Mouse (Mus musculus): ENCODE data around the gene Jam3.

Jam3 gene

DNA sequence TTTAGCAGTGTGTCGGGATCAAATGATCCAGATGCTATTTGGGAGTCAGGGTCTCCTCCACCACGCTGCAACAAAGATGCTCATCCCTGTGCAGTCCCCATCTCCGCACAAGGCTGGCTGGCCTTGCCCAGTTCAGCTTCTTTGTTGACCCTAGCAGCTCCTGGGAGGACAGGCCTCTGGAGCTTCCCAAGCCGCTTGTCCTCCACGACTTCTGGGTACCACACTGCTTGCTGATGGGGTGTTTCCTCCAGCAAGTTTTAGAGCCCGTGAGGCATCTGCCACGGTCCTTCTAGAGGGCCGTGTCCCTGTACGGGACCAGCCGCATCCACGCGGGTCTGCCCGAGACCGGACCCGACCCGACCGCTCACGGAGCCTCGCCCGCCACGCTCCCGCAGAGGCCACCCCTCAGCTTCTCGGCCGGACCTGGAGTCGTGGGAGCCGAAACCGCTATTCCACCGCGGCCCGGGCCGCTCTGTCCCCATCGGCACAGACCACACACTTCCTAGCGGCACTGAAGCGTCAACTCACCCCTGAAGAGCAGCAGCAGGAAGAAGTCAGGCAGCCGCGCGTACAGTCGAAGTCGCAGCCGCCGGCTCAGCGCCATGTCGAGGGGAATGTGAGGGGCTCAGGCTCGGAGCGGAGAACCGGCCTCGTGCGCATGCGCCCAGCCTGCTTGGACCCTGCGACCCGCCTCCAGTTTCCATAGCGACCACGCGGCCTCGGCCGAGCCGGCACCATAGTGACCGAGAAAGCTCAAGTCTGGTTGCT is at the start of gene Jam3:
Gene Jam3, minus strand, starts transcription at position 659 of the 768 bp plus-strand sequence.
- peak; percentile 94 to 96 for DNase-seq (ENCODE audit: low spot score in 2 of 2)

DNA sequence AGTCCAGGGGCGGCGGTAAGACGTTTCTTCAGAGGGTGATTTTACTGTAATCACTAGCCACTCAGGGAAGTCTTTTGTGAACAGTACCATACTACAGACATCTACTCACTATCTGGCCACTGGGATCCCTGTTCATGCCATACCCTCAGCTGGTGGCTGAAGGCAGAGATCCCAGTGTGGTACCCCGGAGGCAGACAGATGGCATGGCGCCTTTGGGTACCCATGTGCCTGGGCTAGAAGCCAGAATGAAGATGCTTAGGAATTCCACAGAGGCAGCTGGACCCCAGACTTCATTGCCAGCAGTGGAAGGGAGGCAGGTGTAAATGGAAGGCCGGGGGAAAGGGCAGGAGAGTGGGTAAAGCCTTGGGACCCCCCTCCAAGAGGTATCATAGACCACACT is 49.0 kb upstream of the Jam3 start:
- DNase-seq (ENCODE audit: low spot score in 2 of 2), result no peak

DNA sequence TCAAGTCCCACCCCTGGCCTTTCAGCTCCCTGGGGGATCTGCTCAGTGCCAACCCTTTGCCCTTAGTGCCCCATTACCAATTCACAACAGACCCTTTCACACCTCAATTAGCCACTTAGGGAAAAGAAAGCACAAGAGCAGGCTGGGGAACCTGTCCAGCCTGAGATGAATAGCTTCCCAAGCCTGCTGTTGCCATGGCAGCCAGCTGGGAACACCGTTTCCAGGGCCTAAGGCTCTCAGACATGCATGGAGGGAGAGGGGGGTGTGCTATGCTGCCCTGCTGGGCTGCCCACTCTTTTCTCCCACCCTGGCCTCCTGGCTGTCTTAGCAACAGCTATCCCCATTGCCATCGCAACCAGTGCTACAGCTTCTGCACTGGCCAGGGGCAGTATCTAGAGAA is 47.9 kb upstream of the Jam3 start:
- peak; percentile 70 to 75 for DNase-seq (ENCODE audit: low spot score in 2 of 2)

DNA sequence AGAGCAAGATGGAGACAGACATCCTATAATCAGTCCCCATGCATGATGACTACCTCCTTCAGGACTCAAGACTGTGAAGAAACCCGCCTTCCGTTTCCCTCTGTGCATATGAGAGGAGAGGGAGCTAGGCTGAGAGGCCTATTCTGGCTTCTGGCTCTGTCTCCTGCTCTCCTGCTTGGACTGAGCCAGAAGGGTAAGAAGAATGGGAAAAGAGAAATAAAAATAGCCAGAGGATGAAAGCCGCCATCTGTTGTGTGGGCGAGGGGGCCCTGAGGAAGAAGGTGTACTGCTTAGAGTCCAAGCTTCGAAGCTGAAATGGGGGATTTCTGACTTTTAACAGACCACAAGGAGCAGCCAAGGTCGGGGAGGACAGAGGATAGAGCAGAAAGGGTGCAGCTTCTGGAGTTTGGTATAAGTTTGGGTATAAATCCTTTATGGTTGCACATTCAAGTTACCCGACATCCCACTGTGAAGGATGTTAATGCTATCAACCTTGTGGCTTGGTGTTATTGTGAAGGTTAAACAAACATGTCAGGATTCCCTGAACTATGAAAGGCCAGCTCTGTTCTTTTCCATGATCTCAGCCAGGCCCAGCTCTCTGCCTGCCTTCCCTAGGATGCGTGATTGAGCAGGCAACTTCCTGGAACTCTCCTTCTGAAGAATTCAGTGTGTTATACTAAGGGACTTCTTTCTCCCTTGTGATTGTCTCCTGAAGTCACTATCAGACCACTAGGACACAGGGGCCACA is 46.4 kb upstream of the Jam3 start:
- DNase-seq (ENCODE audit: low spot score in 2 of 2), result no peak

DNA sequence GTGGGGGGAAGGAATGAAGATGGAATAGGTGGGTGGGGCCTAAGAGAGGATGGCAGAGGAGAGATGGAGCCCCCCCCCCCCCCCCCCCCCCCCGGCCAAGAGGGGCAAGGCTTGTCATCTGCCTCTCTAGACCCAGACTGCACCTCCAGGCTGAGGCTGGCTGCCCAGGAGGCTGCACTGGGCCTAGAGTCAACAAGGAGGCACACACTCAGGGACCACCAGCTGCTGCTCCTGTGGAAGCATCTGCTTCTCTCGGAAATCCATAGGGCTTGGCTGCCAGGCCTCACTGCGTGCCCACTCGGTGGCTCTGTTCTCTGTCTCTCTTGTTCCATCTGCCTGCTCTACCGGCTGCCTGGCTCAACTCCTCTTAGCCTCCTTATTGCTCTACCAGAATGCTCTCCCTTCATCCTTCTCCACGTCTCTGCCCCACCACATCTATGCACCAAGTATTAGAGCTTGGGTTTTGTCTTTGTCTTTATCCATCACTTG is 38.4 kb upstream of the Jam3 start:
- DNase-seq (ENCODE audit: low spot score in 2 of 2), result peak; percentile 58 to 76

DNA sequence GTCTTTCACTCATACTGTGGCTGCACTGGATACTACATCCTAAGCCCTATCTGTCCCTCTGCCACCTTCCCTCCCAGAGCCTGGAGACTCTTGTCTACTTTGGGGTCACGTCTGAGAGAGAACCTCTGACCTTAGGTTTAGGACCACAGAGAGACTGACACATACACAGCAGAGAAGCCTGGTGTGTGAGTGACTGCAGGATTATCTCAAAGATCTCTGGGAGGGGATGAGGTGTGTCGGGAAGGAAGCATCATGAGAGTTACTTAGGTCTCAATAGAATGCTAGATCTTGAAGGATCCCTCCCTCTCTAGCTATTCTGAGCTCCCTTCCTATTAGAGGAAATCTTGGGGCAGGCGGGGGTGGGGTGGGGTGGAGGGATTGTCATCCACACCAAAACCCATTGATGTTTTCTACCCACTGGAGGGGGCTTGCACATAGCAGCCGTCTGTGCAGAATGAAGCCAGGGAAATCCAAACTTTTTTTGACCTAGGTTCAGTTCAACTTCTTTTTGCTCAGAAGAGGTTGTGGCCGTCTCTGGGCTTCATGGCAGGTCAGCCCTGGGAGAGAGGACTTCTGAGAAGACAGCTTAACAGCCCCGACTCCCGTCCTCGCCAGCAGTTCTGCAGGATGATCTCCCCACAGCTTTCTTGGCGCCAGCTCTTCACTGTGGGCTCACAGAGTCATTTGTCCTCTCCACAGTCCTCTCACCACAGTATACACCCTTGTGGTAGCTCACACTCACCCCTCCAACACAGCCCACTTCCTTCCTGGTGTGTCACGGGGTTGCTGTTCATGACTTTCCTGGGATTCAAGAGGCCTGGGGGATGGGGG is 37.8 kb upstream of the Jam3 start:
- DNase-seq (ENCODE audit: low spot score in 2 of 2), result no peak

DNA sequence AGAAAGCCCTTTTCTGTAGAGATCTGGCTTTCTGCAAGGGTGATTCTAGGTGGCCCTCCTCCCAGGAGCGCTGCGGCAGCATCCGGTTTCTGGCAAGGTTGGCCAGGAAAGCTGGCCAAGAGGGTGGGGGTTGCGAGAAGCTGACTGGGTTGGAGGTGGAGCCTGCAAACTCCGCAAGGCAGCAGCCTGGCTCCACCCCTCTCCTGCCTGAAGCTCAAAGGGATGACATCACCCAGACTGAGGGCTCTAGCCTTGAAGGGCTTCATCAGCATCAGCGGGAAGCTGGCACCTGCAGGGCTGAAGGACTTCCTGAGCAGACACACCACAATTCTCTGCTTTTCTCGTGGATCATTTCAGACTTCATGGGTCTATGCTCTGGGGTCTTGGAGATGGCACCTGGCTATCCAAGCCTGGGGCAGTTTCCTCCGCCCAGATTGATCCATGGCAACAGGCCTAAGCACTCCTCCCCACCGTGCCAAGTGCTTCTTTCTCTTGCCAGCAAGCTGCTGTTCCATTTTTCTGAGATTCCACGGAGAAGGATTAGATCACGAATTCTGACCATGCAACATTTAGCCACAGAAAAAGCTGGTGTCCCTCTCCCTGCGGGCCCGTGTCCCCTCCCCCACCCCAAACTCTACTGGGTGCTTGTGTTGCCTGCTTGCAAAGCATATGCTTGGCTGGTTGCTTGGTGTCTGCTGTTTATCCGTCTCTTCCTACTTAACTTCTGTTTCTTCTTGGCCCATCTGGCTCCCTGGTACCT is 37.0 kb upstream of the Jam3 start:
- peak; percentile 89 to 93 for DNase-seq (ENCODE audit: low spot score in 2 of 2)

DNA sequence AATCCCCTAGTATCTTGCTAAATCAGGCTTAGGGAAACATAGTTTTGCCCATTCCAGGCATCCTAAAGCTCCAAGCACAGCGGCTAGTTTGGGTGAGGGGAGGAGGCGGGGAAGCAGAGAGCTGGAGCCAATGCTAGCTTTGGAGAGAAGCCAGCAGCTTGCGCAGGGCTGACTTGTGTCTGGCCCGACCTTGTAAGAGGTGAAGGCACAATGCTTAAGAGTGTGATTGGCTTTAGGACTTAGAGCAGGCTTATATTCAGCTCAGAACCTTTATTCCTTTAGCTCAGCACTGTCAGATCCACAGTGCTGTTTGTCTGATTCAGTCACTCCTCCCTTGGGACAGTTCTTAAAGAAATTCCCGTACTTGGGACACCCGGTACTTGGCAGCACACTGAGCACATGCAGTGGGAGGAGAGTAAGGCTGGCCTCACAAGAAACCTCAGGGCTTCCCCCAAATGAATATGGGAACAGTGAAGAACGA is 36.3 kb upstream of the Jam3 start:
- DNase-seq (ENCODE audit: low spot score in 2 of 2), result no peak

DNA sequence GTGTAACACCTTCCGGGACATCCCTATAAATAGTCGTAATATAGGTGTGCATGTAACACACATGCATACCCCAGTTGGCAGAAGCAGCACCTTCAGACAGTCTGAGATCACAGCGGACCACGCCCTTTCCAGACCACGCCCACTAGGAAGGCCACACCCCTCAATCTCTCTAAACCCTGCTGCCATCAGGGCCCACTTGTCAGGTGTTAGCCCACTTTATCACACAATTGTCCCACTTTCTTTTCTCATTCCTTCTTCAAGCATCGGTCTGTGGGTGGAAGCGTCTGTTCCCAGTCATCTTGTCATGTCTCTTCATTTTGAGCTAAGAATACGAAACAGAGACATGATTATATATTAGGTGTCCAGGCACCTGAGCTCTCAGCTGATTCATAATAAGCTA is 35.2 kb upstream of the Jam3 start:
- DNase-seq (ENCODE audit: low spot score in 2 of 2), result no peak

DNA sequence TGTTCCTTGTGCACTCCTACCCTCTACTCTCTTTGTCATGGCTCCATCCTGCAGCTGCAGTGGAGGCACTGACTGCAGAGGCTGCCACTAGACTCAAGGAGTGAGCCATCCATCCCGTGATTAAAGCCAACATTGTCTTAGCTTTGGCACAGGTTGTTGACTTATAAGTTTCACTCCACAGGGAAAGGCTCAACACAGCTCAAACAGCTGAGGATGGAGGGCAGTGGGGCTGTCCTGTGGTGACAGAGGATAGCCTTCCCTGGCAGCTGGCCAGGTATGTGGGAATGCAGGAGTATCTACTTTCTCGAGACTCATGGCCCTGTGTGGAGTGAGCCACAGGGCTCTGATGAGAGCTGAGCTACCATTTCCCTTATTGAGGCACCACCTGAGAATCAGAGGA is 34.1 kb upstream of the Jam3 start:
- no peak for DNase-seq (ENCODE audit: low spot score in 2 of 2)

DNA sequence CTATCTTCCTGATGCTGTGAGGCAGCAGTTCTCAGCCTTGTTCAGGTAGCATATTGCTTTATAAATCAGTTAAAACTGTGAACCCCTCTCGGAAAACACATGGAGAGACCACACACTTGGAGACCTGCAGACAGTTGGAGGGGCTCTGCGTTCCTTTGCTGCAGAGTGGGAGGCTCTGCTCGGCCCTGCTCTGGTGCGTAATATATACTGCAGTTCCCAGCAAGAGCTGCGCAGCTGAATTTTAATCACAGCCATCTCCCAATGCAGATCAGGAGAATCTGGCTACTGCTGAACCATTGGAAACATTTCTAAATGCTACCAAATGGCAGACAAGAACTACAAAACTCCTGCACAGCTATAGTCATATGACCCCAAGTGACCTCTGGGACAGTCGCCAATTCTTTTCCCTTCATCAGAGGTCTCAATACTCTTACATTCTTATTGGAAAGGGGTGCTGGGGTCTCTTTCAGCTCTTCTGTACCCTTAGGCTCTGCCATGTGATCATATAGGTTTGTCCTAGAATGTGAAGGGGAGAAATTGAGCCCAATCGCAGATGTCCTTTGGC is 33.5 kb upstream of the Jam3 start:
- DNase-seq (ENCODE audit: low spot score in 2 of 2), result no peak

DNA sequence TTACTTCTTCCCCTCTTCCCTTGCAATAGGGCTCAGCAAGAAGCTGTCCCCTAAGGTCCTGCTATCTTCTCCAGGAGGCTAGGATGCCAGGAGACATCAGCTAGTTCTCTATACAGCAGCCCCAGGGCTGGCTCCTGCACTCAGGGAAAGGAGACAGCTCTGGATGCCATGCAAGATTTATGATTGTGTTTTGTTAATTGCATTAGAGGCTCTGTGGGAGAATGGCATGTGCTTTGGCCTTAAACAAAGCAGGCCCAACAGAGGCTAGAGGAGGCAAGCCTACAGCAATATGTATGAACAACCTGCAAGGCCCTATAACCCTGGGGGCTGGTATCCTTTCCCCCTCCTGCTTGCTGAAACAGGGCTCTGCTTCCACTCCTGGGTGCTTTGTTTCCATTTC is 30.6 kb upstream of the Jam3 start:
- DNase-seq (ENCODE audit: low spot score in 2 of 2), result no peak

DNA sequence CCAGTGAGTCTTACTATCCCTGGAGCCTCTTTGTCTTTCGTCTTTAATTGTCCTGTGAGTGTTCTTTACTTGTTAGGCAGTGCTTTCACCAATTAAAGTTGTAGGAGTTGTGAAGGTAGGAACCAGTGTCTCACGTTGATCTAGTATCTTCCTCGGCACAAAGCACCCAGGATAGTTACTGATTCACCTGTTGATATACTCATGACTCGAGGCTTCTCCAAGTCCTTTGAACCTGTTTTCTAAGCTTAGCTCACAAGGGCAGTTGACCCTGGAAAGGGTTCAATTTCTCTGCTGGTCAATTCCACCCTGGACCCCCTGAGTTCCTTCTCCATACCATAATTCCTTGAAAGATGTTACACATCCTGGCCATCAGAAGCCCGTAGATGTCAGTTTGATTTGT is 26.9 kb upstream of the Jam3 start:
- DNase-seq (ENCODE audit: low spot score in 2 of 2), result no peak

DNA sequence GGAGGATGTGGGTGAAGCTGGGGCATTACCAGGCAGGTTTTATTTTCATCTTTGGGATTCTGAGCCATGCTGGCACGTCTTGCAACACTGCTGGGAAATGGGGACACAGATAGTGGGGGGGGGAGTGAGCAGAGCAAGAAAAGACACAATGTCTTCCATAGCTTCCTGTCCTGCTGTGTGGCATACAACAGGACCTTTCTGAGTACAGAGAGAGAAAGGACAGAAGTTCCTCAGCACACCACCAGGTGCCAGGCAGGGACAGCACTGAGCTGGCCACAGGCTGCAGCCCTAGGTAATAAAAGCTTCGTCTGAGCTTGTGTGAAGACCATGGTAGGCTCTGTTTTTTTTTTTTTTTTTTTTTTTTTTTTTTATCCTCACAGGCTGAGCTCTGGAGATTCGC is 25.3 kb upstream of the Jam3 start:
- DNase-seq (ENCODE audit: low spot score in 2 of 2), result no peak

DNA sequence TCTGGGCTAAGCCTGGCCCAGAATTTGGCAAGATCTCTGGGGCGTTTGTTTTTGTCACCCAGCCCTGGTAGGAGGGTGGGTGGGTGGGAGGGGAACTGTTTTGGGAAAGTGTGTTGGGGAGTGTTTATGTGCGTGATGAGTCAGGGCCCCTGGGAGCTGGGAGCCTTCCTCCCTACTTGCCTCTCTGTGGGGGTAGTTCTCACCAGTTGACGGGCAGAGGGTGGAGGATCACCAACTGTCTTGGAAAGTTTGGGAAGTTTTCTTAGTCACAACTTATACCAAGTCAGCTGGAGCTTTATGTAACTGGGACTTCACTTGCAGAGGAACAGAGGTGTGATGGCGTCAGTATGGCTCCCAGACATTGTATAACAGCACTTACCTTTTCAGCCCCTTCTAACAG is 23.7 kb upstream of the Jam3 start:
- DNase-seq (ENCODE audit: low spot score in 2 of 2), result peak; percentile 57 to 81

DNA sequence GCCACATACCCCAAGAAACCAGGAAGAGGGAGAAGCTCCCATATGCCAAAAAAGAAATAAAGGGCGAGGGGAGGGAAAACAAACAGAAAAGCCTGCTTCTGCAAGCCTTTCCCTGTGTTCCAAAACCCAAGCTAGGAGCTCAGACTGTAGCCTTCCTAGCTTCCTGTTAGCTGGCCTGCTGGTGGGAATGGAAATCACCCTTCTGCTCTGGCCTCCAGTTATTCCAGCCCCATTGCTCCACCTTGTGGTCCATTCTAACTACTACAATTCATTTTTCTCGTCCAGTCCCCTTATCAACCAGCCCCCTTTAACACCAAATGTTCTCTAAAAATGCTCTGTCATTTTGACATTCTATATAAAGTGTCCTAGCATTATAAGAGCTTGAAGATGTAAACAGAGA is 20.9 kb upstream of the Jam3 start:
- DNase-seq (ENCODE audit: low spot score in 2 of 2), result peak in 1 of 2 experiments; percentile 83

DNA sequence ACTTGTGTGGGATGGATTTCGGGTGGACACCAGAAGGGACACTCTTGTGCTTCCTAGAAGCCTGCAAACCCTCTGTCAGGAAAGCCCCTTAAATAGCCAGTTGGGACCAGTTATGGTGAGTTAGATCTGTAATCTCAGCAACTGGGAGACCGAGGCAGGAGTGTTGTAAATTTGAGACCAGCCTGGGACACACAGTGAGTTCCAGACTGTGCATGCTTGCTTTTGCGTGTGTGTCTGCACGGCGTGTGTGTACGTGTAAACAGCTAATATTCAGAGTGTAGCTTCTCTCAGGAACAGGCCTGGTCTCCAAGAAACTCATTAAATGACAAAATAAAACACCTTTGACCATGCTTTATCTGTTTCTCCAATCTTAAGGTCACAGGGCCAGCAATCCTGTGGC is 20.5 kb upstream of the Jam3 start:
- DNase-seq (ENCODE audit: low spot score in 2 of 2), result no peak

DNA sequence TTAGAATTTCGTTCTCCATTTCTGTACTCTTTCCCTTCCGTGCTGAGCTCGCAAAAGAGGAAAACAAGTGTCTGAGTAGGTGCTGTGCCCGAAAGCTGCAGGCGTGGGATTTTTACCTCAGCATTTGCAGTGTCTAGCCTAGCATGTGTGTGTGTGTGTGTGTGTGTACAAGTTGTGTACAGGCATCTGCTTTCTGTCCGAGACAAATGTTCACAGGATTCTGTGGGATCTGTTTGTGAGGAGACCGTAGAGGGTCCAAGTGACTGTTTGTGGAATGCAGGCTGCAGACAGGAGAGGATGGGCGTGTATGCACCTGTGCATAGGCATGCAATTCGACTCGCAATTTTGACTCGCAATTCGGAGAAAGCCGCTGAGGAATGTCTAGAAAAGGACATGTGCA is 20.0 kb upstream of the Jam3 start:
- peak in 1 of 2 experiments; percentile 65 for DNase-seq (ENCODE audit: low spot score in 2 of 2)

DNA sequence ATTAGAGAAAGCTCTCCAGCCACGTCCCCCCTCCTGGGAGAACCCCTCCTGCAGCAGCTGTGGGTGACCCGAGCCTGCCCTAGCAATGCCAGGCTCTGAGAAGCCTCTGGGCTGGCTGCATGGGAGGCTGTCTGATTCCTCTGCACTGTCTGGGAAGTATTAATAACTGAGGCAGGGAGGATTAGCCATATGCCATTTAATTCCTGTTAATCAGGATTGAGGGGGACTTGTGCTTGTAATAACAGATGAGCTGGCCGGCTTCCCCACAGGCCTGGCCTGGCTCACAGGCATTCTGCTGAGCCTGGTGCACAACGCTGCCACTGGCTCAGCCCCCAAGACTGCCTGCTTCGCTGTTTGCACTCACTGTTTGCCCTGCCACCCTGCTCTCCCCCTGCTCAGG is 18.9 kb upstream of the Jam3 start:
- DNase-seq (ENCODE audit: low spot score in 2 of 2), result no peak

DNA sequence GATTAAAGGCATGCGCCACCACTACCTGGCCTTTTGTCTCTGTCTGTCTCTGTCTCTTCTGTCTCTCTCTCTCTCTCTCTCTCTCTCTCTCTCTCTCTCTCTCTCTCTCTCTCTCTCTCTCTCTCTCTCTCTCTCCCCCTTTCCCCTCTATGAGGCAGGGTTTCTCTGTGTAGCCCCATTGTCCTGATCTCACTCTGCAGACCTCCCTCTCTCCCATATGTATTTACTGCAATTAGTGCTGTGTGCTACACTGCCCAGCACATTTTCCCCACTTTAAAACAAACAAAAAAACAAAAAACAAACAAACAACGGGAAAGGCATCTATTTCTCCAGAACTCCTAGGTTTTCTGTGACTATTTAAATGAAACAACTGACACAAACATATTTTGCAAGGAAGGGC is 18.4 kb upstream of the Jam3 start:
- no peak for DNase-seq (ENCODE audit: low spot score in 2 of 2)

DNA sequence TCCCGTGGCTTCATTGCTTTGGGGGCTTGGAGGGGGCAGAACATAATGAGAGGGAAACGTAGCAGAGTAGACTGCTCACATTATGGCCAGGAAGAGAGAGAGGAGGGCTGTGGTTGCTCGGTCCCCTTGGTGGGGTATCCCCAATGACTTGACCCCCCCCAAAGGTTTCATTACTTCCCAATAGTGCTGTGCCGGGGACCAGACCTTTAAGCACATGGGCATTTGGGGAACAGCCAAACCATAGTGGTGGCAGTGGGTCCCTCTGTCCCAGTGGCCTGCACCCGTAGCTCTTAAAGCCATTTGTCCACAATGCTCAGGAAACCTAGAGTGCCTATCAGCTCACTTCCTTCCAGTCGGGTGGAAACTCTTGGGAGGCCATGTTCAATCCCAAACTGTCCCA is 17.6 kb upstream of the Jam3 start:
- DNase-seq (ENCODE audit: low spot score in 2 of 2), result no peak

Measured in frontal cortex, postnatal 36 days (tissue).